Mouse (Mus musculus): ENCODE data around the gene Pou6f2. TPM values are rescaled to one million over a fixed set of nuclear protein-coding genes. Genes with fewer than 3 reads are reported as not detected.

Gene Pou6f2
- 1 to 10 TPM; 2.2 to 2.7 TPM for total RNA-seq (2021)
- long read RNA-seq, experiment 1, partial matches to known transcripts: 0 of 1 reads
- long read RNA-seq, experiment 1, other reads (novel, unspliced or antisense): 1 of 1 reads
- long read RNA-seq, experiment 2, partial matches to known transcripts: 0 of 2 reads
- long read RNA-seq, experiment 2, other reads (novel, unspliced or antisense): 2 of 2 reads

DNA sequence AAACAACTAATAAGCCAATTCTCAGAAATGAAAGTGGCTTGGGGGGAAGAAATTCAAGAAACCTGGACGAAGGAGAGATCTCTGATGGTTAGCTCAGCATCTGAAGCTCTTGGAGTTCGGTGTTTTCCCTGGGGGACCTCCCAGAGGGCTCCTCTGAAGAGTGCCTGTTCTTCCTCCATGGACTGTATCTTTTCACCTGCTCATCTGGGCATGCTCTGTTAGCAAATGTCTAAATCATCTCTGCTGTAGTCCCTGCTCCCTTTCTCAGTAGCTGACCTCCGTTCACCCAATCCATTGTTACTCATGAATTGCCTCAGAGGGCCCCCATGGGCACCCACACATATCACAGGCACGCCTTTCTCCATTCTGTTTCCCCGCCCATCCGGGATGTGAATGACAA, at the start of gene Pou6f2:
TSS of gene Pou6f2 (minus strand) at position 101 of the 400 bp plus-strand sequence.
- H3K27ac ChIP-seq: no peak within 1 kb of the TSS
- TF ChIP-seq CTCF (conservative IDR thresholded peaks at IDR 0.05): no peak
- no peak for DNase-seq (ENCODE audit: low spot score in 2 of 2)
- no peak within 1 kb of the TSS for H3K4me3 ChIP-seq

DNA sequence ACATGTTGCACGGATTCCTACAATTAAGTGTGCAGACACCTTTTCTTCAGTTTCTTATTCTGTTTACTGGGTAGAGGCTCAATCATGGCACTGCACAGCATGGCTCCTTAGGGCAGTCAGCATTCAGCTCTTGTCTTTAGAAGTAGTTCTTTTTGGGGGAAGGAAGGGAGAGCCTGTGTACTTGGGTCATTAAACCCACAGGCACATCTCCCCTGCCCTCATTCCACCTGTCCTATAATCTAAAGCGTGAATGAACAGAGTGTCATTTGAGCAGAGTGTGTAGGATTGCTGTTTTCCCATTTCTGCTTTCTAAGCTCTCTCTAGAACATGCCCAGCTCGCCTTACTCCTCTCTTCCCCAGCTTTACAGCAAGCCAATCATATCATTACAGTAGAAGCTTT, 42.4 kb upstream of the Pou6f2 start:
- DNase-seq (ENCODE audit: low spot score in 2 of 2): no peak
- Histone ChIP-seq H3K4me3 (no peak overlapping the region), H3K27ac (no peak overlapping the region)
- no peak for TF ChIP-seq CTCF (conservative IDR thresholded peaks at IDR 0.05)

DNA sequence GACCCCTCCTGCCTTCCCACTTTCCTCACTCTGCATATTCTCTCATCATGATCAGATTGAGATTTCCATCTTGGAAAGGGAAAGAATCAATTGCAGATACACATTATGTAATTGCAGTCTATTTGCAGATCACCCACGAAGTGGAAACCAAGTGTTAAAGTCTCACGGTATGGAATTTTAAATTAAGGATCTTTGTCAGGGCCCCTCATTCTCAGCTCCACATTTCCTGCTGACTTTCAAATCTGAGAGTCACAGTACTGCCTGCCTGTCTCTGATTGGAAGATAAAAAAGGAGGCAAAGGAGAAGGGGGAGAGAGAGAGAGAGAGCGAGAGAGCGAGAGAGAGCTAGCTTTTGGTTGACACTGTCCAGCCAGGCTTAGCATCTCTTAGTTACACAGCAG, 9.8 kb downstream of the Pou6f2 start:
- DNase-seq (ENCODE audit: low spot score in 2 of 2): no peak
- no peak overlapping the region for H3K4me3 ChIP-seq

DNA sequence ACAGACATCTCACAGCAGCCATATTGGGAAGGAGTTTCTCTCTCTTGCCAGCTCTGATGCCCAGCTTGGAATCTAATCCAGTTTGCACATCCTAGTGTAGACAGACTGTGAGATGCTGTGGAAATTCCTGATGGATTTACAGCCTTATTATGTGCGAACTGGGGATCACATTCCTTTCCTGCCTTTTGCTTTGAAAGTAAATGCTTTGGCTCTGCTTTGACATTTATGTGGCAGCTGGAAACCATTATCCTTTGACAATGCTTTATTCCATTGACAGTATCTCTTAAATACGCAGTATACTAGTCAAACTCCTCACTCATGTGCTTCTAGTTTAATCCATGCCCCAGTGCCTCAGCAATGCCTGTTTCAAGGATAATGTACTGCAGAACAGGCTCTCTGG, 34.1 kb downstream of the Pou6f2 start:
- no peak for TF ChIP-seq CTCF (conservative IDR thresholded peaks at IDR 0.05)
- no peak overlapping the region for H3K27ac ChIP-seq
- DNase-seq (ENCODE audit: low spot score in 2 of 2): no peak
- no peak overlapping the region for H3K4me3 ChIP-seq

More for the DNA sequence above, 9.8 kb downstream of the Pou6f2 start:
- H3K27ac ChIP-seq: no peak overlapping the region
- no peak for TF ChIP-seq CTCF (conservative IDR thresholded peaks at IDR 0.05)

DNA sequence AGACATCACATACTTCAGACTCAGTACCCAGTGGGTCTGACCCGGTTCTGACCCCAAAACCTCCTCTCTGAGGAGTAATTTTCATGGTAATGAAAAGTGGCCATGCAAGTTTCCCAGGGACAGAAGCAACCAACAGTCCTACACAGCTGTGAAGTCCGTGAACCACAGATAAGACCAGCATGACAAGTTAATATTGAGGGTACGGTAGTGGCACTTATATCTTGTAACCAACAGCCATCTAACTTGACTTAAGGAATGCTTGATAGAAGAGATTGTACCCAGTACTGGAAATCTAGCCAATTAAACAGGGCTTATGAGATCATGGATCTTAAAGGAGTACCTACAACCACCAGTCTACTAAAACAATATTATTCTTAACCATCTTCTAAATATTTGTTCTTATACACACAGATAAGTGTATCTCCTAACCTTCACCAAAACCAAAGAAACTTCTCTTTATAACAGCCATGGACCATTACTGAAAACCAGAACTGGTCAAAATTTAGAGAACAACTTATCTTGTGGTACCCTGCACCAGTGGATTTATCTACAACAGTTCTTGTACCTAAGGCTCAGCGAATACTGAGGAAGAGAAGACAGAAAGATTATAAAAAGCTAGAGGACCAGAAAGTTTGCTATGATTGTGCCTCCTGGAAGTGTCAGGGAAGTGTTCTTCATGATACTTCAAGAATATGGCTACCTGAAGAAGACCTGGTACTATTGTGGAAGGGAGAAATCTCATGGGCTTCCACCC, 52.7 kb downstream of the Pou6f2 start:
- no peak for DNase-seq (ENCODE audit: low spot score in 2 of 2)
- no peak overlapping the region for H3K4me3 ChIP-seq
- no peak overlapping the region for H3K27ac ChIP-seq
- TF ChIP-seq CTCF (conservative IDR thresholded peaks at IDR 0.05): no peak

DNA sequence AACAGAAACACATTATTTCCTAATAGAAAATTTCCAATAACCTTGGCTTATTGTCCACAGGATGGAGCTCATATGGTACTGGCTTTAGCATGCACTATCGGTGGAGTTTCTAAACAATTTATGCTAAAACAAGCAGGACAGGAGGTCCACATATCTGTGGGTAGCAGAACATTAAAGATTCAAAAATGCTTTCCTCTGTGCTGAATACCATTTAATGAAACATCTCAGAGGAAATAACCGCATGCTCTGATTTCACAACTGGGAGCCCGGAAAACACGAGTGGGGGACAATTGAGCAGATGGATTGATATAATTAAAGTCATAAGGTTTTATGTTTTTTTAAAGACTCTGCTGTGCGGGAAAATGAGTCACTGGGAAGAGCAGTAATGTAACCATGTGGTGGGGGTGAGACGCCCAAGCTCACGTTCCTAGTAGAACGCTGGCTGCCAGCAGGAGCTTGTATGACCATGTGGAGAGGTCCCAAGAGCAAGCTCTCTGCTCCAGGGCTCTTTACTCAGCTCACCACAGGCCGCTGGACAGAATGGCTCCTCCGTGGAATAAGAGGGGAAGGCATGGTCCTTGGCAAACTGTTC, 58.5 kb downstream of the Pou6f2 start:
- no peak for TF ChIP-seq CTCF (conservative IDR thresholded peaks at IDR 0.05)
- H3K27ac ChIP-seq: no peak overlapping the region
- no peak overlapping the region for H3K4me3 ChIP-seq
- DNase-seq (ENCODE audit: low spot score in 2 of 2): peak in 1 of 2 experiments; percentile 3

DNA sequence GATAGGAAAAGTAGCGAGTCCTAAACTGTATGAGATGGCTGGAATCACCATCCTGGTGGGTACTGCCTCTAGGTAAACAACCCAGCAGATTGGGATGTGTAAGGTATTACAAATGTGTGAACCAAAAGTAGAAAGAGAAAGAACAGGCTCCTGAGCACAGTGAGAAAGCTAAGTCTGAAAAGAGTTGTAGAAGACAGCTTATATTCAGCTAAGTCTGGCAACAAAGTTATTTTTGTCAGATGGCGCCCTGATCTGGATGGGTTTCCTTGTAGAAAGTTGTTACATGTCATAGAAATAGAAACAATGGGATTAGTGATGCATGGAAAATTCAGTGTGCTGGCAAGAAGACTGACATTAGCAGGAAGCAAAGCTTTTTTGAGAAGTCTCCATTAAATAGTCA, 59.5 kb downstream of the Pou6f2 start:
- no peak overlapping the region for H3K27ac ChIP-seq
- no peak for TF ChIP-seq CTCF (conservative IDR thresholded peaks at IDR 0.05)
- peak; percentile 7 to 21 for DNase-seq (ENCODE audit: low spot score in 2 of 2)

DNA sequence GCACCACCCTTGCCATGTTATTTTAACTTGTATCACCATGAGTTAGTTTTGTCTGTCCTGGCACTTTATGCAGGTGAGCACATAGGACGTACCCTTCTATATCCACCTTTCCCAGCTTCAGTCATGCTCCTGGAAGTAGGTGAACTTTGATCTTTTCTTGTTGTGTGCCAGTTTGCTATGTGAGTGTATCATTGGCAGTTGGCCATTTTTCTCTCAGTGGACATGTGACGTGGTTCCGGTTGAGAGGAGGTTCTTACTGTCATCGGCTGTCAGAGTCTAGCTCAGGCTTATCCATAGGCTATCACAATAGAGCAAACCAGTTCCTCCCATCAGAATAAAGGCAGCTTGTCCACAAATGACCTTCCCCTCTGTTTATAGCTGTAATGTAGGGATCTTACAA, 63.5 kb downstream of the Pou6f2 start:
- TF ChIP-seq CTCF (conservative IDR thresholded peaks at IDR 0.05): no peak
- H3K4me3 ChIP-seq: no peak overlapping the region
- H3K27ac ChIP-seq: no peak overlapping the region
- DNase-seq (ENCODE audit: low spot score in 2 of 2): no peak

More for the DNA sequence above, 59.5 kb downstream of the Pou6f2 start:
- no peak overlapping the region for H3K4me3 ChIP-seq

DNA sequence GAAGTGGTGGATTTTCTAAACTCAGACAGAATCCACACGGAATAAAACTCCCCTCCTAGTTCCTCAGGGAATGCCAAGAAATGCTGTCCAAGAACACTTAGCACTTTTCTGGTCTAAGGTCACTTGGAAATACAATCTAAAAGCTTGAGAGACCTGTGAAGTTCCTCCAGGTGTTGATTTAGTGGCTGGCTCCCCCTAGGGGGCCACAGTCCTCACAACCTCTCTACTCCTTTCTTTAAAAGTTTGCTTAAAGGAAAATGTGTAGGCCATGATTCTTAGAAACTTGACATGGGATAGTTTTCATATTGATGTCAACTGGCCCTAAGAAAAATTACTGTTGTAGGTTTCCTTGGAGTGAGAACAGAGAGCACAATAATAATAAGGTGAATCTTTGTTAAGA, 64.9 kb downstream of the Pou6f2 start:
- no peak for DNase-seq (ENCODE audit: low spot score in 2 of 2)
- Histone ChIP-seq H3K27ac (no peak overlapping the region), H3K4me3 (no peak overlapping the region)
- peak; percentile 57 for TF ChIP-seq CTCF (conservative IDR thresholded peaks at IDR 0.05)

DNA sequence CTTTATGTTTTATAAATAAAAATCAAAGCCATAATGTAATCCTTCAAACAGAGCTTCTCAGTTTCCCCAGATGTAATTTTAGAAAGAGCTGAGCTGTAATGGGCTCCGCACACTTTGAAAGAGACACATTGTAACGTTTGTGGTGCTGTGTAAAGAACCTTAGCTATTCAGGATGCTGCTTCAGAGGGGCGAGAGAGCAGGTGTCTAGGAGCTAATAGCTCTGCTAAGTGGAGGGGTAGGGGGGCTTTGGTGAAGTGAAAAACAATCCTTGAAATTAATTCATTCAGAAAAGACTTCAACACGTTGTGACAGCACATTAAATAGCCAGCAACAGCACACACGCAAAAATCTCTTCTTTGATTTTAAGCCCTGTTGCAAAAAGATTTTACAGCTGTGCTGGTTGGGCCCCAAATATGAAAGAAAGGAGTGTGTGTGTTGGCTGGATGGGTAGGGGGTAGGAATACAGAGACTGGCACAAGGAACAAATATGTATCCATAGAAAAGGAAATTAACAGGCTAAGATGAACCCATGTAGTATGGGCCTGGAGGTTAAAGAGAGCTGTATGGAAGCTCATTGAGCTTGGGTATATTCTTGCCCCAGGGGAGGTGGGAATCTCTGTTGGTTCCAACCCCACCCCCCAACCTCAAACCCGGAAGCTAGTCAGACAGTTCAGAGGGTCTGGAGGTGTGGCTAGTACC, 73.4 kb downstream of the Pou6f2 start:
- no peak for DNase-seq (ENCODE audit: low spot score in 2 of 2)
- Histone ChIP-seq H3K4me3 (no peak overlapping the region), H3K27ac (no peak overlapping the region)
- no peak for TF ChIP-seq CTCF (conservative IDR thresholded peaks at IDR 0.05)

DNA sequence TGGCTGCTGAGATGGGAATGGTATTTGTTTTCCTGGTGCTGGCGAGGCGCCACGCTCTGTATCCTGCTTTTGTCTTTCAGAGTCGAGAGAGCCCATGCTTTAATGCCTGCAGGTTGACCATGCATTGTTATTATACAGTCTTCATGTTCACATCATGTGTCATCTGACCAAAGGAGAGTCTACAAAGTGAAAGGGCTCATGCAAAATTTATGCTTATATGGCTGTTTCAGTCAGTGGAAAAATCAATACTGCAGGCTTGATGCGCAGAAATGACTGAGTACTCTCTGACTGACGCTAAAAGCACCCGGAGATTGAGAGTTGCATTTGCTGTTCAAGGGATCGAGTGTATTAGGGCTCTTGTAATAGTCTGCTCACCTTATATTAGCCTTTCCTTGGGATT, 74.1 kb downstream of the Pou6f2 start:
- H3K4me3 ChIP-seq: no peak overlapping the region
- no peak overlapping the region for H3K27ac ChIP-seq
- no peak for TF ChIP-seq CTCF (conservative IDR thresholded peaks at IDR 0.05)
- DNase-seq (ENCODE audit: low spot score in 2 of 2): no peak

DNA sequence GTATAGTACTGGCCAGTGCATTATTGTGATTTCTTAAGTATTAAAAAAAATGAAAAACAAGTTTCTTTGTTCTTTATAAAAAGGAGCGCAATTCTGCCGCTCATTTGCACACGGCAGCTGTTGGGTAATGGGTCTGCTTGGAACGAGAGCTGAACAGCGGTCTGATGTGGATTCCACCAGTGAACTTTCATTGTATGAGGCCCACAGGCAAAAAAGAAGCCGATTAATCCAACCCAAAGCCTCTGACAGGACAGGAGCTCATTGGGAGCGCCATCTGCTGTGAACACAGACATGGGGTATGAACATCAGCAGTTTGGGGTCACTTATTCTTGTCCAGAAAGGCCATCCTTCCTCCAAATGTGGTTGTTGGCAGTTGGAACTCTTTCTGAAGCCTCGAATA, 84.9 kb downstream of the Pou6f2 start:
- DNase-seq (ENCODE audit: low spot score in 2 of 2): no peak
- H3K27ac ChIP-seq: no peak overlapping the region
- no peak for TF ChIP-seq CTCF (conservative IDR thresholded peaks at IDR 0.05)
- no peak overlapping the region for H3K4me3 ChIP-seq

DNA sequence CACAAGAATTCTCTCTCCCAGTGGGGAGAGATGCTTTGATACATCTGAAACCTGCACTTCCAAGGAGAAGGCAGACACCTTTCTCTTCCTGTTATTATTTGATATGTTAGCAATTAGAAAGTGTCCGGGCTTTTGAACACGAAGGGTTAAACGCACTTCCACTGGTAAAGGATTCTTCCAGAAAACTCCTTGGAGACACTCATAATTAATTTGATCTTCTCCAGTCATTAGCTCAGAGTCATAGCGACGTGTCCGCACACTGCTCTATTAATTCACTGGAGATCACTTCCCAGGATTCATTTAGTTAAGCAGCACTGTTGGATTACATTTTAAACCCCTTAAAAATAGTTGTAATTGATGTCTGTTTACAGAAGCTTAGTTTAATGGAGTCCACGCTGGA, 88.5 kb downstream of the Pou6f2 start:
- Histone ChIP-seq H3K4me3 (no peak overlapping the region), H3K27ac (no peak overlapping the region)
- TF ChIP-seq CTCF (conservative IDR thresholded peaks at IDR 0.05): no peak
- no peak for DNase-seq (ENCODE audit: low spot score in 2 of 2)
